Mouse (Mus musculus): ENCODE results near the gene Susd5.

DNA sequence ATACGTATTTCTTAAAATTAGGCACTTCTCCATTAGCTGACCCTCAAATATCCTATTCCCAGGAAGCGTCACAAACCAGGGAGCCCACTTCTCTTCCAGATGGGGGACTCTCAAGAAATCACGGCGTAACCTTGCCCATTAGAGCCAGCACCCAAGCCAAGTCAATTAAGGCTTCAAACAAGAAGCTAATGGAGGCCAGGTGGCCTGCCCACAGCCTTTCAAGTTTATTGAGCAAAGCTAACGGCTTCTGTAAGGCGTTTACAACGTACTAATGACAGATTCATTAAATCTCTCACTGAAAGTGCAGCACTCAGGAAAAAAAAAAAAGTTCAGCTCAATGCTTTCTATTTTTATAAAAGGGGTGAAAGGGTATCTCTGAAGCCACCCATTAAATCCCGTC is 31.1 kb upstream of the Susd5 start:
- no peak for TF ChIP-seq CTCF (IDR thresholded peaks at IDR 0.05)
- TF ChIP-seq EP300 (IDR thresholded peaks at IDR 0.05) = no peak

All from lung, postnatal 0 days (tissue).